Mouse (Mus musculus): ENCODE measurements around the gene Lrrc19.

Gene Lrrc19

GRCm38 (mm10) chr4:94601395-94601794, 48.5 kb downstream of the Lrrc19 start:
- in situ Hi-C loops (cut with MboI; ENCODE audit: unreplicated experiment in 2 of 2), result no loop called here

GRCm38 (mm10) chr4:94592709-94593108, 57.2 kb downstream of the Lrrc19 start:
- in situ Hi-C loops (cut with MboI; ENCODE audit: unreplicated experiment in 2 of 2), result no loop called here

GRCm38 (mm10) chr4:94591765-94592381, 58.1 kb downstream of the Lrrc19 start:
- in situ Hi-C loops (cut with MboI; ENCODE audit: unreplicated experiment in 2 of 2), result no loop called here

Data from v-Abl transformed pro-B cells (cell line).